Mouse (Mus musculus) intestine, embryonic 16.5 days (tissue): ENCODE results near the gene Traf3ip2. TPM values are rescaled to one million over a fixed set of nuclear protein-coding genes. Genes with fewer than 3 reads are reported as not detected.

Experiments
- ATAC-seq: fragments of 200-750 bp; cut with Nextera tagmentation; 2 replicates; pipeline ENCODE4 v1.8.0; 2017; ENCODE audit warnings: moderate TSS enrichment, moderate library complexity
- H3K27ac ChIP-seq: fragments of 300-500 bp; sonication (generic); 2 replicates; pipeline ENCODE4 v1.5.1; 2014; ENCODE audit warnings: mild to moderate bottlenecking, low read length
- H3K27me3 ChIP-seq: fragments of 300-500 bp; sonication (generic); replicated peaks from 2 replicates; pipeline ENCODE4 v1.6.1; 2014; ENCODE audit warnings: low read length, control low read depth, mixed read lengths; ENCODE audit not compliant: control insufficient read depth, insufficient read depth
- H3K36me3 ChIP-seq: fragments of 300-500 bp; sonication (generic); 2 replicates; pipeline ENCODE4 v1.6.1; 2014; ENCODE audit warnings: low read length, control low read depth; ENCODE audit not compliant: control insufficient read depth, insufficient read depth
- H3K4me1 ChIP-seq: fragments of 300-500 bp; sonication (generic); 2 replicates; pipeline ENCODE4 v1.6.1; 2014; ENCODE audit warnings: low read length, control low read depth, mixed read lengths; ENCODE audit not compliant: control insufficient read depth, insufficient read depth
- H3K4me2 ChIP-seq: fragments of 300-500 bp; sonication (generic); 2 replicates; pipeline ENCODE4 v1.6.1; 2014; ENCODE audit warnings: low read depth, low read length, control low read depth
- H3K4me3 ChIP-seq: fragments of 300-500 bp; sonication (generic); 2 replicates; pipeline ENCODE4 v1.5.1; 2014; ENCODE audit warnings: mild to moderate bottlenecking, low read length
- H3K9ac ChIP-seq: fragments of 300-500 bp; sonication (generic); 2 replicates; pipeline ENCODE4 v1.6.1; 2014; ENCODE audit warnings: low read depth, low read length
- H3K9me3 ChIP-seq: fragments of 300-500 bp; sonication (generic); 2 replicates; pipeline ENCODE4 v1.6.1; 2016; ENCODE audit warnings: low read length, control low read depth; ENCODE audit not compliant: control insufficient read depth
- WGBS: fragments of 180-500 bp; shearing (Covaris S2); extraction: QIAGEN DNeasy Blood & Tissue Kit; methylation state at CpG from one replicate; pipeline ENCODE4 v1.1.7; 2014; 5-methylcytosine and 5-hydroxymethylcytosine counted together
- polyA plus RNA-seq: library from polyadenylated mRNA; unstranded; fragments of >200 nt; fragmentation: Nextera tagmentation; extraction: Ambion mirVana; gene quantifications from 2 replicates; pipeline ENCODE4 v1.2.1, GENCODE M21; 2015

Traf3ip2 gene
- polyA plus RNA-seq, 1 experiment from 2014 or later = 28.0 TPM

- H3K27ac ChIP-seq = 0 out of 2 replicates have a peak overlapping the region, but pooled peaks have one; percentile 40
- WGBS = 74% methylated on average over 3 of the region's 3 CpGs
- H3K9me3 ChIP-seq = no peaks in the 10 kb centered on the region
- no peaks in the 10 kb centered on the region for H3K27me3 ChIP-seq
- H3K4me3 ChIP-seq = no peak overlapping the region
- no peak overlapping the region for H3K4me2 ChIP-seq
- no peaks in the 10 kb centered on the region for H3K36me3 ChIP-seq
- 0 out of 2 replicates have a peak, but pooled peaks cover 2% of the 10 kb centered on the region for H3K4me1 ChIP-seq
- no peak overlapping the region for H3K9ac ChIP-seq
- no peak for ATAC-seq
Observed at GRCm38 (mm10) chr10:39674766-39675165, 62.0 kb downstream of the Traf3ip2 start.

- no peak overlapping the region for H3K4me3 ChIP-seq
- ATAC-seq = 0 out of 2 replicates have a peak, but pooled peaks have one; percentile 42
- 69% methylated on average over 4 of the region's 4 CpGs for WGBS
- H3K27me3 ChIP-seq = no peaks in the 10 kb centered on the region
- 0 out of 2 replicates have a peak, but pooled peaks cover 2% of the 10 kb centered on the region for H3K4me1 ChIP-seq
- H3K4me2 ChIP-seq = no peak overlapping the region
- no peaks in the 10 kb centered on the region for H3K9me3 ChIP-seq
- no peak overlapping the region for H3K9ac ChIP-seq
- H3K36me3 ChIP-seq = no peaks in the 10 kb centered on the region
- H3K27ac ChIP-seq = no peak overlapping the region
Observed at GRCm38 (mm10) chr10:39678199-39678791, 65.6 kb downstream of the Traf3ip2 start.

GRCm38 (mm10) chr10:39681014-39681413, 68.3 kb downstream of the Traf3ip2 start:
- Histone ChIP-seq H3K4me2 (no peak overlapping the region), H3K9me3 (no peaks in the 10 kb centered on the region), H3K9ac (no peak overlapping the region), H3K4me3 (no peak overlapping the region), H3K36me3 (no peaks in the 10 kb centered on the region), H3K4me1 (no peaks in the 10 kb centered on the region), H3K27ac (no peak overlapping the region), H3K27me3 (no peaks in the 10 kb centered on the region)
- WGBS = 63% methylated on average over 4 of the region's 4 CpGs
- no peak for ATAC-seq

- Histone ChIP-seq H3K27ac (no peak overlapping the region), H3K4me2 (no peak overlapping the region), H3K27me3 (no peaks in the 10 kb centered on the region), H3K36me3 (no peaks in the 10 kb centered on the region), H3K9me3 (no peaks in the 10 kb centered on the region), H3K9ac (no peak overlapping the region), H3K4me1 (no peaks in the 10 kb centered on the region), H3K4me3 (no peak overlapping the region)
- 73% methylated on average over 2 of the region's 2 CpGs for WGBS
- ATAC-seq = no peak
Observed at GRCm38 (mm10) chr10:39682556-39682955, 69.8 kb downstream of the Traf3ip2 start.

DNA sequence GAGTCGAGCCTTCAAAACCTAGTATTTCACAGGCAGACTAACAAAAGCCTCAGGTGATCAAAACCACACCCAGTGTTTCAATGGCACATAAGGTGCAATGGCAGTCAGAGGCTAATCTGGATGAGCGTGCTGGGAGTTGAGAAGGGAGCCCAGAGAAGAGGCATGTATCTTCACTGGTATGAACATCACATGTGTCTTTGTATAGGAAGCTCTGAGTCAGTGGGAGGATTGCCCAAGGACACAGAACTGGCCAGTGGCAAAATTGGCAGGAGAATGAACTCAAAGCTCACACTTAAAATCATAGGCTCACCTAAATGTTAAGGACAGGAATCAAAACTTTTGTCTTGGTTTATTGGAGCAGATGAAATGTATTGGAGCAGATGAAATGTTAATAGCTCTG, 70.7 kb downstream of the Traf3ip2 start:
- H3K36me3 ChIP-seq = no peaks in the 10 kb centered on the region
- H3K4me3 ChIP-seq = no peak overlapping the region
- no peaks in the 10 kb centered on the region for H3K4me1 ChIP-seq
- WGBS = 90% methylated on average over 2 of the region's 2 CpGs
- no peak overlapping the region for H3K4me2 ChIP-seq
- no peaks in the 10 kb centered on the region for H3K27me3 ChIP-seq
- ATAC-seq = no peak
- no peaks in the 10 kb centered on the region for H3K9me3 ChIP-seq
- no peak overlapping the region for H3K27ac ChIP-seq
- no peak overlapping the region for H3K9ac ChIP-seq

- H3K36me3 ChIP-seq = no peaks in the 10 kb centered on the region
- WGBS = 93% methylated on average over 4 of the region's 4 CpGs
Observed at GRCm38 (mm10) chr10:39686811-39687210, 74.1 kb downstream of the Traf3ip2 start.

GRCm38 (mm10) chr10:39687851-39688250, 75.1 kb downstream of the Traf3ip2 start:
- ATAC-seq = no peak
- H3K9me3 ChIP-seq = no peaks in the 10 kb centered on the region
- no peak overlapping the region for H3K4me3 ChIP-seq
- no peak overlapping the region for H3K9ac ChIP-seq
- no peak overlapping the region for H3K4me2 ChIP-seq
- H3K27me3 ChIP-seq = no peaks in the 10 kb centered on the region
- WGBS = 56% methylated on average over 3 of the region's 3 CpGs
- no peaks in the 10 kb centered on the region for H3K4me1 ChIP-seq
- H3K36me3 ChIP-seq = no peaks in the 10 kb centered on the region
- H3K27ac ChIP-seq = no peak overlapping the region

More at GRCm38 (mm10) chr10:39686811-39687210, 74.1 kb downstream of the Traf3ip2 start:
- no peak overlapping the region for H3K27ac ChIP-seq
- no peak overlapping the region for H3K4me3 ChIP-seq
- no peaks in the 10 kb centered on the region for H3K4me1 ChIP-seq
- no peak overlapping the region for H3K4me2 ChIP-seq
- ATAC-seq = no peak
- H3K9ac ChIP-seq = no peak overlapping the region
- H3K27me3 ChIP-seq = no peaks in the 10 kb centered on the region
- H3K9me3 ChIP-seq = no peaks in the 10 kb centered on the region

- no peak overlapping the region for H3K9ac ChIP-seq
- no peaks in the 10 kb centered on the region for H3K36me3 ChIP-seq
- no peaks in the 10 kb centered on the region for H3K4me1 ChIP-seq
- no peak overlapping the region for H3K4me2 ChIP-seq
- no peak overlapping the region for H3K4me3 ChIP-seq
- no peak for ATAC-seq
- H3K27me3 ChIP-seq = no peaks in the 10 kb centered on the region
- WGBS = 49% methylated on average over 11 of the region's 11 CpGs
- no peak overlapping the region for H3K27ac ChIP-seq
- H3K9me3 ChIP-seq = no peaks in the 10 kb centered on the region
Observed at GRCm38 (mm10) chr10:39691351-39692064, 78.8 kb downstream of the Traf3ip2 start.

- no peak for ATAC-seq
- Histone ChIP-seq H3K4me3 (no peak overlapping the region), H3K9ac (no peak overlapping the region), H3K4me1 (no peaks in the 10 kb centered on the region), H3K4me2 (no peak overlapping the region), H3K27me3 (no peaks in the 10 kb centered on the region), H3K9me3 (no peaks in the 10 kb centered on the region), H3K36me3 (no peaks in the 10 kb centered on the region), H3K27ac (no peak overlapping the region)
- WGBS = 62% methylated on average over 2 of the region's 2 CpGs
Observed at GRCm38 (mm10) chr10:39692152-39692551, 79.4 kb downstream of the Traf3ip2 start.
